Mouse (Mus musculus): ENCODE results near the gene Sgsm1.

DNA sequence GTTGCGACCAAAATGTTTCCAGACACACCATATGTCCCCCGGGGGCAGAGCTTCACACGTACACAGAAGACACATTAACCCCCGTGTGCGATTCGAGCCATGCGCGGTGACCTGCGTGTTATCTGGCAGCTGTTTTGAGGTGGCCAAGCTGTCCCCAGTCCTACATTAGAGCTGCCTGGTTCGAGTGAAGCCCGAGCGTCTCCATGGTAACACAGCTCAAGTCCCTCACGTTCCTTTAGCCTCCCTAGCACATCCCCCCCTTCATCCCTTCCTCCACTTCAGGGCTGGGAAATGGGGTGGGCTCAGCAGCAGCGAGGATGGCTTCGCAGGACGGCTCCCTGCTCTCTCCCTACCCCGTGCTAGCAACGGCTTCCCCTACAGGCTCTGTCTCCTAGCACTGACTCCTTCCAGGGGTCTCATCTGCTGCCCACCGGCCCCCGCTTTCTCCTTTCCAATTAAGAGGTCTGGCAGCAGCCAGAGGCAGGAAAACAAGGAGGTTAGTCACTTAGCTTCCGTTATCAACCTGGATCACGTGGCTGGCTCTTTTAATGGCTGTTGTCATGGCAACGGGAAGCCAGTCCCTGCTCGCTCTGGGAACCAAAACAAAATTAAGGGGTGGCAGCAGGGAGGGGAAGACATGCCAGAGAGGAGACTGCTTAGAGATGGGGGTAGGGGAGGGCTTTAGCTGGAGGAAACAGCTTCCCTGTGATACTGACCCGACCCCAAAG lies 3.7 kb downstream of the Sgsm1 start:
- TF ChIP-seq POLR2A (IDR thresholded peaks at IDR 0.05; ENCODE audit: borderline replicate concordance, control insufficient read depth, low read depth, low read length) = no peak
- TF ChIP-seq CTCF (IDR thresholded peaks at IDR 0.05; ENCODE audit: control insufficient read depth, insufficient read depth, low read length) = no peak
